Mouse (Mus musculus): ENCODE data around the gene Gm49358. TPM values are rescaled to one million over a fixed set of nuclear protein-coding genes. Genes with fewer than 3 reads are reported as not detected.
A peak's percentile ranks its signal among the peaks of the same experiment; 100 is the strongest.

The Gm49358 gene
- polyA plus RNA-seq, 1 experiment: not detected

DNA sequence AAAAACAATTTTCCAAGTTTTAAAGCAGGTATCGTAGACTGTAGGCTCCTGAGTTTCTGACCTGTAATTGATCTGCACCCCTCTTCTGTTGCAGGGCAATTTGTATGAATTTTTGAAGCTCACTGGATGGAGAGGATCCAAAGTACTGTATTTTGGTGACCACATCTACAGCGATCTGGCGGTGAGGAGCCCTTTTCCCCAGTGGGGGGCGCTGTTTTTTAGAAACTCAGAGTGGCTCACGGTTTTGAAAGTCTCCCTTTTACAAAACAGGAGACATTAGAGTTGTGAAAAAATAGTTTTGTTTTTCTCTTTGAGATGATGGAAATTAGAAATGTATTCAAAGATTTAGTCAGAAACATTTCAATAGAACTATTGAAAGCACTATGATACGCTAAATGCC, 60.3 kb downstream of the Gm49358 start:
- H3K27me3 ChIP-seq (ENCODE audit: control insufficient read depth, insufficient read depth, low read length, poor library complexity, severe bottlenecking): no peaks in the 10 kb centered on the region
- no peaks in the 10 kb centered on the region for H3K9me3 ChIP-seq (replicated peaks; ENCODE audit: control insufficient read depth, insufficient read depth, low read length, poor library complexity, severe bottlenecking)
- peak; percentile 22 for TF ChIP-seq CTCF (IDR thresholded peaks at IDR 0.05; ENCODE audit: low read depth, low read length)
- TF ChIP-seq EP300 (IDR thresholded peaks at IDR 0.05; ENCODE audit: insufficient read depth, low read depth, low read length): no peak
- no peak overlapping the region for H3K9ac ChIP-seq (ENCODE audit: low read depth, poor library complexity, severe bottlenecking)
- H3K4me1 ChIP-seq (ENCODE audit: control insufficient read depth, insufficient read depth, low read length): no peaks in the 10 kb centered on the region
- no peak overlapping the region for H3K4me3 ChIP-seq (ENCODE audit: low read depth, low read length)
- H3K27ac ChIP-seq (ENCODE audit: insufficient read depth, low read length): no peak overlapping the region
- H3K36me3 ChIP-seq (ENCODE audit: control insufficient read depth, insufficient read depth, low read length, poor library complexity, severe bottlenecking): no peaks in the 10 kb centered on the region; the same call in 1 of the 2 replicates

DNA sequence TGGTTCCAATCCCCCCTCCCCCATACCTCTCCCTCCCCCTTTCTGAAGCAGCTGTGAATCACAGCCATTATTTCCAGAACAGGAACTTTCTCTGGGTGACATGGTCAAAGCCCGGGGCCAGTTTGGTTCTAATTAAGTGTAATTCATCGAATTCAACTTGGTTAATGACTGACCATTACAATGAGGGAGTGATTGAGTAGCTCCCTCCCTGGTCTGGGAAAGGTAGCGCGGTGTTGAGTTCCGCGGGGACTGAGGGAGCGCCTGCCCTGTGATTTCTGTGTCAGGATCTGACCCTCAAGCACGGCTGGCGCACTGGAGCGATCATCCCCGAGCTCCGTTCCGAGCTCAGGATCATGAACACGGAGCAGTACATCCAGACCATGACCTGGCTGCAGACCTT, 61.1 kb downstream of the Gm49358 start:
- Histone ChIP-seq H3K4me3 (ENCODE audit: low read depth, low read length) (no peak overlapping the region), H3K9ac (ENCODE audit: low read depth, poor library complexity, severe bottlenecking) (no peak overlapping the region), H3K36me3 (ENCODE audit: control insufficient read depth, insufficient read depth, low read length, poor library complexity, severe bottlenecking) (no peaks in the 10 kb centered on the region; the same call in 1 of the 2 replicates), H3K27ac (ENCODE audit: insufficient read depth, low read length) (no peak overlapping the region), H3K9me3 (replicated peaks; ENCODE audit: control insufficient read depth, insufficient read depth, low read length, poor library complexity, severe bottlenecking) (no peaks in the 10 kb centered on the region), H3K27me3 (ENCODE audit: control insufficient read depth, insufficient read depth, low read length, poor library complexity, severe bottlenecking) (no peaks in the 10 kb centered on the region), H3K4me1 (ENCODE audit: control insufficient read depth, insufficient read depth, low read length) (no peaks in the 10 kb centered on the region)
- no peak for TF ChIP-seq CTCF (IDR thresholded peaks at IDR 0.05; ENCODE audit: low read depth, low read length)
- no peak for TF ChIP-seq EP300 (IDR thresholded peaks at IDR 0.05; ENCODE audit: insufficient read depth, low read depth, low read length)
- no peak for TF ChIP-seq POLR2A (IDR thresholded peaks at IDR 0.05; ENCODE audit: insufficient read depth, low read length)

DNA sequence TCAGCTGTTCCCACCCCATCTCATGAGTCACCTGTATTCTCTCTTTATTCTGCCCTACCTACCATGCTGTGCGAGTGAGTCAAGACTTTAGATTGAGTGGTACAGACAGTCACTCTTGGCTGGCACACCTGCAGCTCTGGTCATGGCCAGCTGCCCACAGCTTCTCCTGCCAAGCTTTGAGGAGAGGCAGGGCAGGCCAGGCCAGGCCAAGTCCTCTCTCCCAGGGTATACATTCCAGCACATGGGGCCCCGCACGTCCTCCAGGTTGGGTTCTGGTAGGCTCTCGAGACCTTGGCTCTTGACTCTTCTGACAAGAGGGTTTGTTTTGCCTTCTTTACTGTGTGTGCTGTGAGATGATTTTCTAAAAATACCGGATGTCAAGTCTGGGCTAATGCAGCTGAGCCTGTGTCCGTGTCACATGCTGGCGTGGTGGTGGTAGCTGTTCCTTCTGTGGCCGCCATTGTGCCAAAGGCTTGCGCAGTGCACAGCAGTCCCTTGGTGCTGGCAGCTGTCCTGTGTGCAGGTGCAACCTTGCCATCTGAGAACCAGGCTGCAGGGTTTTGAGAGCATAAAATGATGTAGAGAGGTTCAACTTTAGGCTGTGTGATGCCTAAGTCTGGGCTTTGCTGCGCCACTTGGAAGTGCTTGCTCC, 62.2 kb downstream of the Gm49358 start:
- Histone ChIP-seq H3K9ac (ENCODE audit: low read depth, poor library complexity, severe bottlenecking) (no peak overlapping the region), H3K9me3 (replicated peaks; ENCODE audit: control insufficient read depth, insufficient read depth, low read length, poor library complexity, severe bottlenecking) (no peaks in the 10 kb centered on the region), H3K4me3 (ENCODE audit: low read depth, low read length) (no peak overlapping the region), H3K4me1 (ENCODE audit: control insufficient read depth, insufficient read depth, low read length) (no peaks in the 10 kb centered on the region), H3K27me3 (ENCODE audit: control insufficient read depth, insufficient read depth, low read length, poor library complexity, severe bottlenecking) (no peaks in the 10 kb centered on the region), H3K36me3 (ENCODE audit: control insufficient read depth, insufficient read depth, low read length, poor library complexity, severe bottlenecking) (no peaks in the 10 kb centered on the region; the same call in 1 of the 2 replicates), H3K27ac (ENCODE audit: insufficient read depth, low read length) (no peak overlapping the region)
- no peak for TF ChIP-seq CTCF (IDR thresholded peaks at IDR 0.05; ENCODE audit: low read depth, low read length)
- no peak for TF ChIP-seq POLR2A (IDR thresholded peaks at IDR 0.05; ENCODE audit: insufficient read depth, low read length)
- TF ChIP-seq EP300 (IDR thresholded peaks at IDR 0.05; ENCODE audit: insufficient read depth, low read depth, low read length): no peak

DNA sequence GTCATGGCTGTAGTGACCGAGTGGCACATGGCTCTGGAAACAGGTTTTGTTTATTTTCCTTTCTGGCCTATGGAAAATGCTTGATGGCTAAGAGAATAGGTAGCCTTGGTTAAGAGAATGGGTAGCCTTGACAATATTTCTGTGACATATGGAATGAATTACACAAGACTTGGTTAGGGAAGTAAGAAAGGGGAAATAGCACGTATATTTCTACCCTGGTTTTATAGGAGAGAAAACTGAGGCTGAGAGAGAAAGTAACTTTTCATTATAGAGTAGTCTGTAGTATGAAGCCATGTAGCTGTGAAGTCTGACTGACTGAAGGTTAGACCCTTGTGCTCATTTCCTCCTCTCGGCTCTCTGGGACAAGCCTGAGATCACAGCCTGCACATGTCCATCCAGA, 63.2 kb downstream of the Gm49358 start:
- Histone ChIP-seq H3K27me3 (ENCODE audit: control insufficient read depth, insufficient read depth, low read length, poor library complexity, severe bottlenecking) (no peaks in the 10 kb centered on the region), H3K9me3 (replicated peaks; ENCODE audit: control insufficient read depth, insufficient read depth, low read length, poor library complexity, severe bottlenecking) (no peaks in the 10 kb centered on the region), H3K4me3 (ENCODE audit: low read depth, low read length) (no peak overlapping the region), H3K36me3 (ENCODE audit: control insufficient read depth, insufficient read depth, low read length, poor library complexity, severe bottlenecking) (no peaks in the 10 kb centered on the region; the same call in 1 of the 2 replicates), H3K27ac (ENCODE audit: insufficient read depth, low read length) (no peak overlapping the region), H3K9ac (ENCODE audit: low read depth, poor library complexity, severe bottlenecking) (no peak overlapping the region), H3K4me1 (ENCODE audit: control insufficient read depth, insufficient read depth, low read length) (no peaks in the 10 kb centered on the region)
- no peak for TF ChIP-seq POLR2A (IDR thresholded peaks at IDR 0.05; ENCODE audit: insufficient read depth, low read length)
- TF ChIP-seq EP300 (IDR thresholded peaks at IDR 0.05; ENCODE audit: insufficient read depth, low read depth, low read length): no peak
- no peak for TF ChIP-seq CTCF (IDR thresholded peaks at IDR 0.05; ENCODE audit: low read depth, low read length)

DNA sequence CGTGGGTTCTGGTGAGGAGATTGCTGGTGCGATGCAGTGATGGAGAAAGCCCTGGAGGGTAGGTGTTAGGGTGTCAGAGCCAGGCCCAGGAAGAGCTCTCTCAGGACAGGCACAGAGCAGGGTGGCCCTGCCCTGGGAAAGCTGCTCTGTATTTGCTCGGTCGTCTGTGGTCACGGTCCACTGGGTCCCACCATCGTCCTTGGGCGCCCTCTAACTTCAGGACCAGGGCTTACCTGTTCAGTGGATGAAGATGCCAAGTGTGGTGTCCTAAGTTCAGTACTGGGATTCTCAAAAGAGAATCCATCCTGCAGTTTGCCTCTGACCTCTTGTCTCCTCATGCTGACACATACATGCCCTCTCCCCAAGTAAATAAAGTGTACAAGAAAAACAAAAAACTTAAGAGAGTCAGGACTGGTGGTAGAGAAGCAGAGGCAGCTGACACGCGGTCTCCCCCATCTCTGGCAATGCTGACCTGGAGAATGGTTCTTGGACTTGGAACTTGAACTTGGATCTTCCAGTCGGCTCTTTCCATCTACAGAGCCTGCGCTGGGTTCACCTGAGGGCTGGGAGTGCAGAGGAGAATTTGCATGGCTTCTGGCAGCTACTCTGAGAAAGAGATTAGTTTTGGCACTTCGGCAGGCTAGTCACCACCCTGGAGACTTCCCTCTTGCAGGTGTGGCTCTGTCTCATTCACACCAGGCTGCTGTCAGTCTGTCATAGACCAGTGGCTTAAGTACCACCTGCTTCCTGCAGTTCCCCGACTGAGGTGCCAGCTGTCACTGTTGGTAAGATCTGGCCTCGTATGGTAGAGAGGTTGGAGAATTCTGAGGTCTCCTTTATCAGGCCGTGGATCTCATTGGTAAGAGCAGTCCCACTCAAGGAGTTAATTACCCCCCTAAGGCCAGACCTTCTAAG, 64.7 kb downstream of the Gm49358 start:
- H3K27me3 ChIP-seq (ENCODE audit: control insufficient read depth, insufficient read depth, low read length, poor library complexity, severe bottlenecking): no peaks in the 10 kb centered on the region
- no peaks in the 10 kb centered on the region for H3K4me1 ChIP-seq (ENCODE audit: control insufficient read depth, insufficient read depth, low read length)
- H3K36me3 ChIP-seq (ENCODE audit: control insufficient read depth, insufficient read depth, low read length, poor library complexity, severe bottlenecking): no peaks in the 10 kb centered on the region; the same call in 1 of the 2 replicates
- no peak for TF ChIP-seq EP300 (IDR thresholded peaks at IDR 0.05; ENCODE audit: insufficient read depth, low read depth, low read length)
- no peak for TF ChIP-seq CTCF (IDR thresholded peaks at IDR 0.05; ENCODE audit: low read depth, low read length)
- no peak for TF ChIP-seq POLR2A (IDR thresholded peaks at IDR 0.05; ENCODE audit: insufficient read depth, low read length)
- no peak overlapping the region for H3K27ac ChIP-seq (ENCODE audit: insufficient read depth, low read length)
- H3K9ac ChIP-seq (ENCODE audit: low read depth, poor library complexity, severe bottlenecking): no peak overlapping the region
- no peak overlapping the region for H3K4me3 ChIP-seq (ENCODE audit: low read depth, low read length)
- no peaks in the 10 kb centered on the region for H3K9me3 ChIP-seq (replicated peaks; ENCODE audit: control insufficient read depth, insufficient read depth, low read length, poor library complexity, severe bottlenecking)

DNA sequence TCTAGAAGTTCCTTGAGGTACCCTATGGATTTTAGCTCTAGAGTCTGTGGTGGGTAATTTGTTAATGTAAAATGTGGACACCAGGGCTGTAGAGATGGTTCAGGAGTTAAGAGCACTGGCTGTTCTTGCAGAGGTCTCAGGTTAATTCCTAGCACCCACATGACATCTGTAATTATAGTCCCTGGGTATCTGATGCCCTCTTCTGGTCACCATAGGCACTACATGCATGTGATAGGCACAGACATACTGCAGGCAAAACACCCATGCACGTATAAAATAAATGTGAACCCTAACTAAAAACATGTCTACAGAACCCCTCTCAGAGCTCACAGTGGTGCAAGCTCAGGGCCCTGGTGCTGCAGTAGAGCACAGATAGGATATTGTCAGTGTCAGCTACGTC, 65.7 kb downstream of the Gm49358 start:
- TF ChIP-seq CTCF (IDR thresholded peaks at IDR 0.05; ENCODE audit: low read depth, low read length): peak; percentile 4
- TF ChIP-seq EP300 (IDR thresholded peaks at IDR 0.05; ENCODE audit: insufficient read depth, low read depth, low read length): no peak
- no peak for TF ChIP-seq POLR2A (IDR thresholded peaks at IDR 0.05; ENCODE audit: insufficient read depth, low read length)
- H3K4me3 ChIP-seq (ENCODE audit: low read depth, low read length): no peak overlapping the region
- H3K27ac ChIP-seq (ENCODE audit: insufficient read depth, low read length): no peak overlapping the region

More for the DNA sequence above, 65.7 kb downstream of the Gm49358 start:
- no peaks in the 10 kb centered on the region; the same call in 1 of the 2 replicates for H3K36me3 ChIP-seq (ENCODE audit: control insufficient read depth, insufficient read depth, low read length, poor library complexity, severe bottlenecking)
- no peaks in the 10 kb centered on the region for H3K9me3 ChIP-seq (replicated peaks; ENCODE audit: control insufficient read depth, insufficient read depth, low read length, poor library complexity, severe bottlenecking)
- H3K9ac ChIP-seq (ENCODE audit: low read depth, poor library complexity, severe bottlenecking): no peak overlapping the region
- no peaks in the 10 kb centered on the region for H3K4me1 ChIP-seq (ENCODE audit: control insufficient read depth, insufficient read depth, low read length)
- no peaks in the 10 kb centered on the region for H3K27me3 ChIP-seq (ENCODE audit: control insufficient read depth, insufficient read depth, low read length, poor library complexity, severe bottlenecking)
